Mouse (Mus musculus) small intestine, adult 2 months (tissue): ENCODE data around the gene Gm14137. TPM values are rescaled to one million over a fixed set of nuclear protein-coding genes. Genes with fewer than 3 reads are reported as not detected.

ENCODE experiments used
- H3K27ac ChIP-seq: fragments of 200-500 bp; 2 replicates; pipeline ENCODE4 v1.5.1; 2012; ENCODE audit warnings: low read depth, low read length, control low read depth, inconsistent platforms; ENCODE audit not compliant: insufficient read depth
- H3K27me3 ChIP-seq: fragments of 200-500 bp; 2 replicates; pipeline ENCODE4 v1.6.1; 2012; ENCODE audit warnings: mild to moderate bottlenecking, moderate library complexity, low read length, inconsistent platforms; ENCODE audit not compliant: control insufficient read depth, insufficient read depth
- H3K36me3 ChIP-seq: fragments of 200-500 bp; 2 replicates; pipeline ENCODE4 v1.6.1; 2012; ENCODE audit warnings: mild to moderate bottlenecking, low read length, control low read depth, inconsistent platforms; ENCODE audit not compliant: control insufficient read depth, insufficient read depth
- H3K4me1 ChIP-seq: fragments of 200-500 bp; 2 replicates; pipeline ENCODE4 v1.6.1; 2012; ENCODE audit warnings: low read length, inconsistent platforms, mixed read lengths; ENCODE audit not compliant: control insufficient read depth, insufficient read depth, insufficient read length
- H3K4me3 ChIP-seq: fragments of 200-500 bp; 2 replicates; pipeline ENCODE4 v1.5.1; 2012; ENCODE audit warnings: low read depth, mild to moderate bottlenecking, control low read depth, inconsistent platforms, low read length, moderate library complexity
- CTCF ChIP-seq: fragments of 200-500 bp; IDR thresholded peaks from 2 replicates; pipeline ENCODE4 v1.5.1; 2012; ENCODE audit warnings: low read depth, mild to moderate bottlenecking, control low read depth, inconsistent platforms, low read length, moderate library complexity, mixed read lengths; ENCODE audit not compliant: insufficient replicate concordance, insufficient read length; ENCODE audit errors: extremely low read depth
- POLR2A ChIP-seq: fragments of 200-500 bp; IDR thresholded peaks from 2 replicates; pipeline ENCODE4 v1.6.1; 2012; ENCODE audit warnings: low read depth, mild to moderate bottlenecking, control low read depth, inconsistent platforms, low read length, moderate library complexity
- WGBS: fragments of 180-500 bp; shearing (Covaris S2); methylation state at CpG from one replicate; pipeline ENCODE4 v1.1.7; 2018; 5-methylcytosine and 5-hydroxymethylcytosine counted together
- polyA plus RNA-seq: library from polyadenylated mRNA; depleted of rRNA; stranded (reverse); fragments of >200 nt; gene quantifications from 2 replicates; pipeline ENCODE4 v1.2.3, GENCODE M21; 2012

Gm14137 gene
- polyA plus RNA-seq, 1 experiment, result 0.04 TPM

DNA sequence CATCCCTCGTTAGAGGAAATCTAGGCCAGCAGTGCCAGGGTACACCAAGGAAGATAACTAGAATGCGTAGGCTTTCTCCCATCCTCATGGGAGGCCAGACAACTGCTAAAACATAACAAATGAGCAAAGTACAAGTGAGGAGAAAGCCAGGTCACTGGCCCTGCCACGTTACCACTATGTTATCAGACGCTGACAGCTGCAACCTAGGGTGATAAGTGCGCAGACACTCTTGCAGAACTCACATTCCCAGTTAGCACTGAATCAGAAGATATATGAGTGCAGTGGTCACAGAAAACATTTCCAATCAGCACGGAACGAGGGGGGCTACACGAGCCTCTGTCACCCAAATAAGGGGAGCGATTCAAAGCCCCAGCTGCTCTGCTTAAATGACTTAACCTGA, 18.9 kb upstream of the Gm14137 start:
- peak overlapping the region; percentile 44 for H3K4me3 ChIP-seq
- peaks cover 33% of the 10 kb centered on the region for H3K36me3 ChIP-seq
- peaks cover 9% of the 10 kb centered on the region for H3K4me1 ChIP-seq
- peak overlapping the region; percentile 91 for H3K27ac ChIP-seq
- no peaks in the 10 kb centered on the region for H3K27me3 ChIP-seq
- 37% methylated on average over 9 of the region's 9 CpGs for WGBS
- TF ChIP-seq POLR2A (no peak), CTCF (no peak)

DNA sequence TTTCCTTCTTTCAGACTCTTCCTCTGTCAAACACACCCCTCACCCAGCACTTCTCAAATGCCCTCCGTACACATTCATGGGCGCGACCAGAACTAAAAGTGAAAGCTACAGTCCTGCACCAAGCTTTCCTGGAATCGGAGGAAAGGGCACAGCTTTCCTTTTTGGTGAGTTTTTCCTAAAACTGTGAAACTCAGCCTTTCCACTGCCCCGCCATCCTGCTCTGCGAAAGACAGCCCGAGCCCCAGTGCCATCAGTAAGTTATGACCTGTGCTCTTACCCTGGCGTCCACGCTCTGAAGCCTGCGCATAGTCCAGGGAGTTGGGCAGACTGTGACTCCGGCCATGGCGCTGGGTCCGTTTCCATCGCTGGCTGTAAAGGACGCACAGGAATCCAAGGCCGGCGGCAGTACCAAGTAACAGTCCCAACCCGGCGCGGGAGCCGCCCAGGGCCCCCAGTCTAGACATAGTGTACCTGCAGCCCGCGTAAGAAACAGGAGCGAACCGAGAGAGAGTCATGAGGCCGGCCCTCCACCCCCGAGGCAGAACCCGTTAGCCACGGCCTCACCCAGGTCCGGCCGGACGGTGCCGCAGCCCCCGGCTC, 18.1 kb upstream of the Gm14137 start:
- Histone ChIP-seq H3K27me3 (no peaks in the 10 kb centered on the region), H3K27ac (peak overlapping the region; percentile 91), H3K36me3 (peaks cover 26% of the 10 kb centered on the region), H3K4me1 (peaks cover 9% of the 10 kb centered on the region), H3K4me3 (peak overlapping the region; percentile 90)
- no peak for TF ChIP-seq CTCF
- TF ChIP-seq POLR2A, result no peak
- WGBS, result 1% methylated on average over 34 of the region's 34 CpGs

DNA sequence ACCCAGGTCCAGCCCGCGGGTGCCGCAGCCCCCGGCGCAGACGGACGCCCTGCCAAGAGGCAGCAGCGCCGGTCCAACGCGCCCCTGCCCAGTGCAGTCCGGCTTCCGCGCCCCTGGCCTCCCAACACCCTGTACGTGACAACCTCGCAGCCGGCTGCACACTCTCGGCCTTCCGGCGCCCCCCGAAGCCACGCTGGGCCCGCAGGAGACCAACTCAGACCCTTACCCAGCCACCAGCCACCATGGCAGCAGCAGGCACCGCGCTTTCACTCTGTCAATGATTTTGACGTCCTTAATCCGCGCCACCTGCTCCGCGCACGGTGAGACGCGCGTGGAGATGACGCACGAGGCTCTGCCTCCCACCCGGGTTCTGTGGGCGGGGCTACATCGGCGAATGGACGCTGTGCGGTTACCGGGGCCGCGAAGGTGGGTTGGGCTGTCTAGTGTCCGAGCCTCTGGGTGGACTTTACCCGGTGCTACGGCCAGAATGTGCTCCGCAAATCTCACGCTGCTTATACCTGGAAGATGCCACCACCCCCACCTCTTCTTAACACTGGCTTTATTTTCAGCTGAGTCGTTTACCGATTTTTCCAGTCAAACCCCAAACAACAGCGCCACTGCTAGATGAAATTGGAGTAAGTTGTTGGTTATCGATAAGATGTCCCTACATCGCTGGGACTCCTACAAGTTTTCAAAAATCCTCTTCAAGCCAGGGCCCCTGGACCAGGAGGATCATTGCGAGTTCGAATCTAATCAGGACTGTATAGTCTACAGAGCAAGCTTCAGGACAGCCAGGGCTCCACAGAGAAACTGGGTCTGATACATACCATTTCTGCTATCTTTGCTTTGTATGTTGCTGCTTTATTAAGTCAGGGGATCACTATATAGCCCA, 17.4 kb upstream of the Gm14137 start, which contains the start of gene Rmdn3:
Gene Rmdn3, minus strand, starts transcription at position 354 of the 892 bp plus-strand sequence.
- Histone ChIP-seq H3K27ac (peak within 1 kb of the TSS; percentile 91), H3K4me3 (peak within 1 kb of the TSS; percentile 90), H3K27me3 (no peaks in the 10 kb centered on the region), H3K4me1 (peaks cover 9% of the 10 kb centered on the region), H3K36me3 (peaks cover 20% of the 10 kb centered on the region)
- WGBS, result under 1% methylated on average over 57 of the region's 57 CpGs
- TF ChIP-seq POLR2A (peak; percentile 43), CTCF (no peak)

DNA sequence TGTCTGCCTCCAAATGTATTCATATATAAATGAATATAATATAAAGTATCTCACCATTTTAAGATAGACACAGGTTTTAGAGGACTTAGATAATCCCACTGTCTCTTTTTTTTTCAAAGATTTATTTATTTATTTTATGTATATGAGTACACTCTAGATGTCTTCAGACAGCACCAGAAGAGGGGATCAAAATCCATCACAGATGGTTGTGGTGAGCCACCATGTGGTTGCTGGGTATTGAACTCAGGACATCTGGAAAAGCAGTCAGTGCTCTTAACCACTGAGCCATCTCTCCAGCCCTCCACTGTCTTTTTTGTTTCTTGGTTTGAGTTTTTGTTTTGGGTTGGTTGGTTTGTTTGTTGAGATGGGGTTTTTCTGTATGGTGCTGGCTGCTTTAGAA, 16.5 kb upstream of the Gm14137 start:
- TF ChIP-seq POLR2A (no peak), CTCF (no peak)
- Histone ChIP-seq H3K27me3 (no peaks in the 10 kb centered on the region), H3K27ac (no peak overlapping the region), H3K4me1 (peaks cover 11% of the 10 kb centered on the region), H3K36me3 (peaks cover 14% of the 10 kb centered on the region), H3K4me3 (no peak overlapping the region)

DNA sequence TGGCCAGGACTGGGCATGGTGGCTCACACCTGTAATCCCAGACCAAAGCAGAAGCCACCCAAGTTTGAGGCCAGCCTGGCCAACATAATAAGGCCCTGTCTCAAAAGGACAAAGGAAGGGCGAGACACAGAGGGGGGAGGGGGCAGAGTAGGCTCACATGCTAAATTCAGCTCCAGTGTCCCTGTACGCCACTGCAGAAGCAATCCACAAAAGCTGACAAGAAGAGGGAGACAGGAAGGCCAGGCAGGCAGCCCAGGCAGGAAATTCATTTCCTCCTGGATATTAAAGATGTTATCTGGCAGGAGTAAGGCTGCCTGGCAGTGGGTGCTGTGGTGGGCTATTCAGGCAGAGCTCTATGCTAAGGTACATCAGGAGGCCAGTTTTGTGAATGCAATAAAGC, 13.1 kb upstream of the Gm14137 start:
- Histone ChIP-seq H3K36me3 (no peaks in the 10 kb centered on the region), H3K4me3 (no peak overlapping the region), H3K27ac (no peak overlapping the region), H3K4me1 (peaks cover 4% of the 10 kb centered on the region; the same call in 1 of the 2 replicates), H3K27me3 (no peaks in the 10 kb centered on the region)
- WGBS, result 59% methylated on average over 2 of the region's 2 CpGs
- TF ChIP-seq POLR2A, result no peak
- no peak for TF ChIP-seq CTCF

DNA sequence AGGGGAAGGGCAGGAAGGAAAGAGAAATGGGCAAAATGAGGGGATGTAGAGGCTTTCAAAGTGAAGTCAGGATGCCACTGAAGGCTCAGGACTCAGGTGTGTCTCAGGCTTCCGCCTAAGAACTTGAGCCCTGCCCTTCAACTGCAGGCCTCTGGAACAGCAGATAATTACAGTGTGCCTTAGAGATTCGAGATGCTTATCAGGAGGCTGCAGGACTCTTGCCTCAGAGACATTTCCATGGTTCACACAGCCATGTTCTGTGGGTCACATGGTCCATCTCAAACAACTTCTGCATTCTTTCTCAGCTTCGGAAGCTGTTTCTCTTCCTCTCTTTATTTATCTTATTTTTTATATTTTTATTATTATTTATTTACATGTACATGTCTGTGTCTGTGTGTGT, 11.2 kb upstream of the Gm14137 start:
- H3K27ac ChIP-seq, result peak overlapping the region; percentile 84
- H3K36me3 ChIP-seq, result no peaks in the 10 kb centered on the region
- H3K4me1 ChIP-seq, result peaks cover 14% of the 10 kb centered on the region
- H3K27me3 ChIP-seq, result no peaks in the 10 kb centered on the region
- WGBS, result 30% methylated on average over 3 of the region's 3 CpGs
- TF ChIP-seq POLR2A (no peak), CTCF (no peak)
- H3K4me3 ChIP-seq, result no peak overlapping the region

DNA sequence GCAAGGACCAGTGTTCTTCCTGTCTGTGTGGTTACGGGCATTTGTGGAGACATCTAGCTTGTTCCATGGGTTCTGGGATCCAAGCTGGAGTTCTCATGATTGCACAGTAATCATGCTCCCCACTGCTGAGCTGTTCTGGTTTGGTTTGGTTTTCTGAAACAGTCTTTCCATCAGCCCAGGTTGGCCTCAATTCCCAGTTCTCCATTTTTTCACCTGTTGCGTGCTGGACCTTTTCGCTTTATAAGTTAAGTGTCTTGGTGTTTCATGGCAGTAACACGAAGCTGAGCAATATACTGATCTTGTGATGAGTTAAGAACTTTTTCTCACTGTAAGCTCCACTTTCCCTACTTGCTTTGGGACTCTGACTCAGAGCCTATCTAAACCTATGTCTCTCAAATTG, 10.3 kb upstream of the Gm14137 start:
- no peak overlapping the region for H3K4me3 ChIP-seq
- peaks cover 14% of the 10 kb centered on the region for H3K4me1 ChIP-seq
- no peaks in the 10 kb centered on the region for H3K27me3 ChIP-seq
- TF ChIP-seq POLR2A (no peak), CTCF (no peak)
- 86% methylated on average over 4 of the region's 4 CpGs for WGBS
- H3K36me3 ChIP-seq, result no peaks in the 10 kb centered on the region
- H3K27ac ChIP-seq, result no peak overlapping the region

DNA sequence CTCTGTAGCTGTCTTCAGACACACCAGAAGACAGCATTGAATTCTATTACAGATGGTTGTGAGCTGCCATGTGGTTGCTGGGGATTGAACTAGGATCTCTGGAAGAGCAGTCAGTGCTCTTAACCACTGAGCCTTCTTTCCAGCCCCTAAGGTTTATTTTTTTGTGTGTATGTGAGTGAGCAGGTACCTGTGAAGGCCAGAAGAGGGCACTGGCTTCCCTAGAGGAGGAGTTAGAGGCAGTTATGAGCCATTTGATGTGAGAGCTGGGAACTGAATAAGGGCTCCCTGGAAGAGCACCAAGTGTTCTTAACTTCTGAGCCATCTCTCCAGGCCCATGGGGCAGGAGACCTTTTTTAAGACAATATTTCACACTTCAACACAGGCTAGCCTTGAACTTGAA, 8.9 kb upstream of the Gm14137 start:
- TF ChIP-seq POLR2A, result no peak
- no peak for TF ChIP-seq CTCF
- Histone ChIP-seq H3K4me3 (no peak overlapping the region), H3K27me3 (no peaks in the 10 kb centered on the region)

More for the DNA sequence above, 8.9 kb upstream of the Gm14137 start:
- H3K36me3 ChIP-seq, result no peaks in the 10 kb centered on the region
- H3K27ac ChIP-seq, result no peak overlapping the region
- peaks cover 14% of the 10 kb centered on the region for H3K4me1 ChIP-seq
